Mouse (Mus musculus) forebrain, embryonic 10.5 days (tissue): ENCODE measurements around the gene Tmem143. TPM values are rescaled to one million over a fixed set of nuclear protein-coding genes. Genes with fewer than 3 reads are reported as not detected.
A peak's percentile ranks its signal among the peaks of the same experiment; 100 is the strongest.
"Not testable (repeated sequence)": the region's sequence is repeated elsewhere in the genome, so short reads cannot be mapped to it uniquely, and the experiment has no call there.

Experiments used
- DNase-seq: peaks from one replicate; pipeline ENCODE4 v3.0.0-alpha.2; 2017; ENCODE audit warnings: low spot score; ENCODE audit errors: extremely low spot score
- H3K27ac ChIP-seq: fragments of 300-500 bp; sonication (generic); 2 replicates; pipeline ENCODE4 v1.5.1; 2016; ENCODE audit warnings: mild to moderate bottlenecking
- H3K27me3 ChIP-seq: fragments of 300-500 bp; sonication (generic); 2 replicates; pipeline ENCODE4 v1.6.1; 2016; ENCODE audit warnings: mild to moderate bottlenecking; ENCODE audit not compliant: poor library complexity, severe bottlenecking
- H3K36me3 ChIP-seq: fragments of 300-500 bp; sonication (generic); replicated peaks from 2 replicates; pipeline ENCODE4 v1.6.1; 2016; ENCODE audit warnings: mild to moderate bottlenecking, moderate library complexity
- H3K4me1 ChIP-seq: fragments of 300-500 bp; sonication (generic); 2 replicates; pipeline ENCODE4 v1.6.1; 2016
- H3K4me3 ChIP-seq: fragments of 300-500 bp; sonication (generic); 2 replicates; pipeline ENCODE4 v1.5.1; 2016; ENCODE audit warnings: mild to moderate bottlenecking, moderate library complexity
- H3K9me3 ChIP-seq: fragments of 300-500 bp; sonication (generic); 2 replicates; pipeline ENCODE4 v1.6.1; 2016; ENCODE audit warnings: mild to moderate bottlenecking, moderate library complexity
- WGBS: fragments of 180-500 bp; shearing (Covaris S2); methylation state at CpG from one replicate; pipeline ENCODE4 v1.1.7; 2016; 5-methylcytosine and 5-hydroxymethylcytosine counted together
- polyA plus RNA-seq: library from polyadenylated mRNA; unstranded; fragments of >200 nt; fragmentation: Nextera tagmentation; extraction: Ambion mirVana; gene quantifications from 2 replicates; pipeline ENCODE4 v1.2.1, GENCODE M21; 2016

Tmem143 gene
- polyA plus RNA-seq, 1 experiment from 2014 or later = 4.8 TPM

- not testable (repeated sequence) for H3K27me3 ChIP-seq, DNase-seq, H3K9me3 ChIP-seq, H3K36me3 ChIP-seq, H3K27ac ChIP-seq
- Histone ChIP-seq H3K4me1 (peaks cover 17% of the 10 kb centered on the region), H3K4me3 (peak overlapping the region; percentile 62)
- 62% methylated on average over 4 of the region's 4 CpGs for WGBS
Observed at GRCm38 (mm10) chr7:45898125-45898524, 1.4 kb downstream of the Tmem143 start.

- H3K27me3 ChIP-seq = no peaks in the 10 kb centered on the region
- H3K4me1 ChIP-seq = peaks cover 12% of the 10 kb centered on the region
- H3K4me3 ChIP-seq = no peak overlapping the region
- DNase-seq = no peak
- H3K9me3 ChIP-seq = 0 out of 2 replicates have a peak, but pooled peaks cover 4% of the 10 kb centered on the region
- no peaks in the 10 kb centered on the region; the same call in 1 of the 2 replicates for H3K36me3 ChIP-seq
- WGBS = 65% methylated on average over 5 of the region's 5 CpGs
- no peak overlapping the region for H3K27ac ChIP-seq
Observed at GRCm38 (mm10) chr7:45901562-45901961, 4.8 kb downstream of the Tmem143 start.

DNA sequence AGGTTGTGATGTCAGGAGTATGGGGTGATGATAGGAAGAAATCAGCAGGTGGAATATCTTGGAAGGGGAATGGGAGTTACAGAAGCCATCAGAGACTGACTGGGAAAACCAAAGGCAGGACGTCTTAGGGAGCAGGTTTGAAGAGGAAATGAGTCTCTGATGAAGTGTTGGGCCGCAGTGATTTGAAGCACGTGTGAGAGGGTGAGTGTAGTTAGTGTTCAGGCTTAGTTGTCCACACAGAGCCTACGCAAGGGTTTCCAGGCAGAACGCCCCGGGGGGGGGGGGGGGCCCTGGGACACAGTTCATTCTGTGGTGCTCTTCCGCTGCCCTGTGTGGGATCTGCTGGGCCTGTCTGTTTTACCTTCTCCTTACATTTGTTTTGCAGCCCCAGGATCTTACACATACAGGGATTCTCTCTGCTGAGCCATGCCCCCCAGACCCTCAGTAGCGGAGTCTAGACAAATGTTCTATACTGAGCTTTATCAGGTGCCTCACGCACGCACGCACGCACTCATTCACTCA lies 5.8 kb downstream of the Tmem143 start:
- DNase-seq = no peak
- H3K27me3 ChIP-seq = no peaks in the 10 kb centered on the region
- H3K4me1 ChIP-seq = peaks cover 6% of the 10 kb centered on the region
- 77% methylated on average over 12 of the region's 12 CpGs for WGBS
- H3K4me3 ChIP-seq = no peak overlapping the region
- H3K27ac ChIP-seq = no peak overlapping the region
- H3K36me3 ChIP-seq = peaks cover 5% of the 10 kb centered on the region
- 0 out of 2 replicates have a peak, but pooled peaks cover 4% of the 10 kb centered on the region for H3K9me3 ChIP-seq

DNA sequence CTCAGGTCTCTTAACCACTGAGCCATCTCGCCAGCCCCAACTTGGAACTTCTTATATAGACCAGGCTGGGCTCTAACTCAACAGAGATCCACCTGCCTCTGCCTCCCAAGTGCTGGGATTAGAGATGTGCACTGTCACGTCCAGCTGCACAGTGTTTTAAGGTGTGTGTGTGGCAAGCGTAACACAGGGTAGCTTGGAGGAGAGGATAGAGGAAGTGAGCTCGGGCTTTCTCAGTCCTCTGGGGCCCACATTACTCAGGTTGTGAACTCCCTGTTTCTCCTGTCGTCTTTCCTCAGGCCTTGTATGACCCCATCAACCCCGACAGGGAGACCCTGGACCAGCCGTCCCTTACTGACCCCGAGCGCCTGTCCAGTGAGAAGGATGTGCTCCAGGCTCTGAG lies 9.9 kb downstream of the Tmem143 start:
- DNase-seq = no peak
- H3K9me3 ChIP-seq = peaks cover 11% of the 10 kb centered on the region
- 93% methylated on average over 9 of the region's 9 CpGs for WGBS
- H3K4me1 ChIP-seq = no peaks in the 10 kb centered on the region
- no peaks in the 10 kb centered on the region for H3K27me3 ChIP-seq
- H3K4me3 ChIP-seq = no peak overlapping the region
- H3K27ac ChIP-seq = no peak overlapping the region
- peaks cover 37% of the 10 kb centered on the region for H3K36me3 ChIP-seq

- no peak for DNase-seq
- H3K27ac ChIP-seq = no peak overlapping the region
- peaks cover 43% of the 10 kb centered on the region for H3K36me3 ChIP-seq
- H3K4me1 ChIP-seq = no peaks in the 10 kb centered on the region
- no peaks in the 10 kb centered on the region for H3K27me3 ChIP-seq
- H3K4me3 ChIP-seq = no peak overlapping the region
- peaks cover 11% of the 10 kb centered on the region for H3K9me3 ChIP-seq
Observed at GRCm38 (mm10) chr7:45908384-45908783, 11.6 kb downstream of the Tmem143 start.

- 97% methylated on average over 16 of the region's 16 CpGs for WGBS
- Histone ChIP-seq H3K27me3 (no peaks in the 10 kb centered on the region), H3K9me3 (peaks cover 7% of the 10 kb centered on the region), H3K4me3 (no peak overlapping the region), H3K4me1 (no peaks in the 10 kb centered on the region), H3K27ac (no peak overlapping the region), H3K36me3 (peaks cover 49% of the 10 kb centered on the region)
- no peak for DNase-seq
Observed at GRCm38 (mm10) chr7:45909145-45909544, 12.4 kb downstream of the Tmem143 start.

GRCm38 (mm10) chr7:45914067-45914466 lies 17.3 kb downstream of the Tmem143 start:
- peaks cover 35% of the 10 kb centered on the region for H3K36me3 ChIP-seq
- no peak for DNase-seq
- WGBS = 88% methylated on average over 6 of the region's 6 CpGs
- H3K9me3 ChIP-seq = peaks cover 7% of the 10 kb centered on the region
- no peaks in the 10 kb centered on the region for H3K27me3 ChIP-seq
- H3K27ac ChIP-seq = no peak overlapping the region
- H3K4me1 ChIP-seq = peaks cover 25% of the 10 kb centered on the region
- no peak overlapping the region for H3K4me3 ChIP-seq

- 88% methylated on average over 5 of the region's 5 CpGs for WGBS
- Histone ChIP-seq H3K27ac (no peak overlapping the region), H3K9me3 (peaks cover under 1% of the 10 kb centered on the region), H3K27me3 (peaks cover 5% of the 10 kb centered on the region), H3K4me3 (no peak overlapping the region), H3K4me1 (peaks cover 25% of the 10 kb centered on the region), H3K36me3 (peaks cover 26% of the 10 kb centered on the region)
- no peak for DNase-seq
Observed at GRCm38 (mm10) chr7:45915011-45915410, 18.3 kb downstream of the Tmem143 start.

- peak overlapping the region; percentile 43 for H3K4me3 ChIP-seq
- H3K9me3 ChIP-seq = no peaks in the 10 kb centered on the region
- peaks cover 36% of the 10 kb centered on the region for H3K4me1 ChIP-seq
- peak; percentile 63 for DNase-seq
- H3K27me3 ChIP-seq = peaks cover 17% of the 10 kb centered on the region
- H3K27ac ChIP-seq = peak overlapping the region; percentile 79
- WGBS = 39% methylated on average over 26 of the region's 26 CpGs
- peaks cover 13% of the 10 kb centered on the region for H3K36me3 ChIP-seq
Observed at GRCm38 (mm10) chr7:45916056-45917003, 19.6 kb downstream of the Tmem143 start.

GRCm38 (mm10) chr7:45917004-45917704 lies 20.4 kb downstream of the Tmem143 start:
- WGBS = 48% methylated on average over 13 of the region's 13 CpGs
- peaks cover 41% of the 10 kb centered on the region for H3K4me1 ChIP-seq
- H3K27me3 ChIP-seq = peaks cover 23% of the 10 kb centered on the region
- H3K27ac ChIP-seq = peak overlapping the region; percentile 79
- no peak for DNase-seq
- H3K4me3 ChIP-seq = peak overlapping the region; percentile 43
- H3K9me3 ChIP-seq = no peaks in the 10 kb centered on the region
- H3K36me3 ChIP-seq = peaks cover 12% of the 10 kb centered on the region

- Histone ChIP-seq H3K4me3 (no peak overlapping the region), H3K27ac (peak overlapping the region; percentile 79), H3K4me1 (peaks cover 48% of the 10 kb centered on the region), H3K27me3 (peaks cover 25% of the 10 kb centered on the region), H3K9me3 (no peaks in the 10 kb centered on the region), H3K36me3 (peaks cover 11% of the 10 kb centered on the region)
- 93% methylated on average over 15 of the region's 15 CpGs for WGBS
- DNase-seq = no peak
Observed at GRCm38 (mm10) chr7:45917926-45918325, 21.2 kb downstream of the Tmem143 start.

DNA sequence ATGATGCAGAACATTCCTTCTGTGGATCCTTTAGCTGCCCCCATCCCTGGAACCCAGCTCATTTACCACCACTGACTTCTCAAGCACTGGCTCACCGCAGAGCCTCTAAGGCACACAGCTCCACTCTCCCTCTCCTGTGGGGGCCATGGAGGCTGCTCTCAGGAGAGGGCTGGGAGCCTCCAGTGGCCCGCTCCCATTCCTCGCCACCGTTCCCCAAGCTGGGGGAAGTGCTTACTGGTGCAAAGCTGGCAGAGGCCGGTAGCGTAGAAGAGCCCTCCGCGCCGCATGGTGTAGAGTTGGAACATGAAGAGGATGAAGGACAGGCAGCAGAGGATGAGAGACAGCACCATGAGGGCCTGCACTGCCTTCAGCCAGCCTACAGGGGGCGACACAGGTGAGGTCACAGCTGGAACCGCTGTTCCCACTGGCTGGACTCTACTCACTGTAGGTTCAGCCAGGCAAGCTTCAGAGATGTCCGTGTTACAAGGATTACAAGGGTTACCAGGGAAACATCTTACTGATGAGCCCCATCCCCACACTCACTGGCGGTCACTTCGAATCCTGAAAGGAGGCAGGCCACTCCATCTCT lies 22.4 kb downstream of the Tmem143 start:
- no peaks in the 10 kb centered on the region for H3K36me3 ChIP-seq
- H3K4me1 ChIP-seq = peaks cover 61% of the 10 kb centered on the region
- 57% methylated on average over 14 of the region's 14 CpGs for WGBS
- DNase-seq = no peak
- no peak overlapping the region for H3K27ac ChIP-seq
- peaks cover 30% of the 10 kb centered on the region for H3K27me3 ChIP-seq
- no peak overlapping the region for H3K4me3 ChIP-seq
- H3K9me3 ChIP-seq = no peaks in the 10 kb centered on the region
